Mouse (Mus musculus): Measurements from ENCODE around the gene Ldb1. TPM values are rescaled to one million over a fixed set of nuclear protein-coding genes. Genes with fewer than 3 reads are reported as not detected.
A peak's percentile ranks its signal among the peaks of the same experiment; 100 is the strongest.

Gene Ldb1
- polyA plus RNA-seq, 1 experiment from 2014 or later, result 70.7 TPM

GRCm38 (mm10) chr19:46047426-46047825, 2.4 kb upstream of the Ldb1 start:
- Histone ChIP-seq H3K4me3 (ENCODE audit: low read length) (no peak overlapping the region), H3K27ac (ENCODE audit: low read length) (no peak overlapping the region)
- 64% methylated on average over 2 of the region's 2 CpGs for WGBS

DNA sequence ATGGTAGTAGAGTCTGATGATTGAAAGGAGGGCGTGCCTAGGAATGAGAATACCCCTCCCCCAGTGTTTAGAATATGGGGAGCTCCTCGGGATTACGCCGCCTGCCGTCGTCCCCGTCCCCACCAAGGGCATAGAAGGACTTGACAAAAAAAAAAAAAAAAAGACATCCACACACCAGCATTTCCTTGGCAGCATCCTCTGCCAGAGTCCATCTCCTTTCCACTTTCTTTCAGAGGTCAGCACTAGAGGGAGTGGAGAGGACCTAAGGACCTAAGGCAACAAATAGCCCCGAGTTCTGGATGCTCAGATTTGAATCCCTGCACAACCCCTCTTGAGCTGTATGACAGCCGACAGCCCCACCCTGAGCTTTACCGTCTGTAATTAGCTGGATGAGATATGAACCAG, 1.6 kb upstream of the Ldb1 start:
- Histone ChIP-seq H3K36me3 (ENCODE audit: control insufficient read depth, insufficient read depth, low read length) (no peaks in the 10 kb centered on the region), H3K9ac (ENCODE audit: low read length) (no peak overlapping the region), H3K27ac (ENCODE audit: low read length) (peak overlapping the region; percentile 99), H3K4me1 (replicated peaks; ENCODE audit: control insufficient read depth, insufficient read depth, low read length) (peaks cover 28% of the 10 kb centered on the region), H3K9me3 (ENCODE audit: control insufficient read depth, low read length) (no peaks in the 10 kb centered on the region), H3K27me3 (ENCODE audit: control insufficient read depth, insufficient read depth, low read depth, low read length) (no peaks in the 10 kb centered on the region), H3K4me3 (ENCODE audit: low read length) (peak overlapping the region; percentile 79), H3K4me2 (ENCODE audit: low read depth, low read length) (peak overlapping the region; percentile 84)
- WGBS, result 4% methylated on average over 10 of the region's 10 CpGs
- ATAC-seq (ENCODE audit: low read depth), result no peak

More at GRCm38 (mm10) chr19:46047426-46047825, 2.4 kb upstream of the Ldb1 start:
- no peak for ATAC-seq (ENCODE audit: low read depth)
- Histone ChIP-seq H3K27me3 (ENCODE audit: control insufficient read depth, insufficient read depth, low read depth, low read length) (no peaks in the 10 kb centered on the region), H3K9me3 (ENCODE audit: control insufficient read depth, low read length) (no peaks in the 10 kb centered on the region), H3K9ac (ENCODE audit: low read length) (no peak overlapping the region), H3K36me3 (ENCODE audit: control insufficient read depth, insufficient read depth, low read length) (no peaks in the 10 kb centered on the region), H3K4me2 (ENCODE audit: low read depth, low read length) (no peak overlapping the region), H3K4me1 (replicated peaks; ENCODE audit: control insufficient read depth, insufficient read depth, low read length) (peaks cover 20% of the 10 kb centered on the region)

DNA sequence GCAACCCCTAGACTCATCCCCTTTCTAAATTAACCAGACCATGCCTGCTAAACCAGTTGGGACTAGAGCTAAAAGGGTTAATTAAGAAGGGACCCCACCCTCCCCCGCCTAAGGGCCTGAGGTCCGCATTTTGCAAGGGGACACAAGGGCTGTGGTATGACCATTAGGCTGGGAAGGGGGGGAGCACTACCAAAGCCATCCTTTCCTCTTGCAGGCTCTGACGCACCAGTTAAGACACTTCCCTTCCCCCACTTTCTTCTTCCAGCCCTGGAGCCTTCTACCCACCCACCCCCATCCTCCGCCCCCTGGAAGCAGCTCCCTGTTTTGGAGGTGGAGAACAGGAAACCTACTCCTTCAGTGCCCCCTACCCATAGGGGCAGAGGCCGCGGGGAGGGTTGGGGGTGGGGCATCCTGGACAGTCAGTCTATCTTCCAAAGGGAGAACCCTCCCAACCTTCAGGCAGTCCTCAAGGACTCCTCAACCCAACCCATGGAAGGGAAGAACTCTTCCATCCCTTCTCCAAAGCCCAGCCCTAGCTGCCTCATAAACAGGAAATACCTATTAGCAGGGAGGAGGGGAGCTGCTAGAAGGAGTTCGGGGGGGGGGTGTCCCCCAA, 790 bp upstream of the Ldb1 start:
- Histone ChIP-seq H3K9ac (ENCODE audit: low read length) (peak overlapping the region; percentile 96), H3K27ac (ENCODE audit: low read length) (peak overlapping the region; percentile 99), H3K36me3 (ENCODE audit: control insufficient read depth, insufficient read depth, low read length) (no peaks in the 10 kb centered on the region), H3K27me3 (ENCODE audit: control insufficient read depth, insufficient read depth, low read depth, low read length) (no peaks in the 10 kb centered on the region), H3K4me3 (ENCODE audit: low read length) (peak overlapping the region; percentile 79), H3K4me2 (ENCODE audit: low read depth, low read length) (peak overlapping the region; percentile 84), H3K9me3 (ENCODE audit: control insufficient read depth, low read length) (no peaks in the 10 kb centered on the region), H3K4me1 (replicated peaks; ENCODE audit: control insufficient read depth, insufficient read depth, low read length) (peaks cover 37% of the 10 kb centered on the region)
- peak; percentile 71 for ATAC-seq (ENCODE audit: low read depth)
- 3% methylated on average over 7 of the region's 7 CpGs for WGBS

DNA sequence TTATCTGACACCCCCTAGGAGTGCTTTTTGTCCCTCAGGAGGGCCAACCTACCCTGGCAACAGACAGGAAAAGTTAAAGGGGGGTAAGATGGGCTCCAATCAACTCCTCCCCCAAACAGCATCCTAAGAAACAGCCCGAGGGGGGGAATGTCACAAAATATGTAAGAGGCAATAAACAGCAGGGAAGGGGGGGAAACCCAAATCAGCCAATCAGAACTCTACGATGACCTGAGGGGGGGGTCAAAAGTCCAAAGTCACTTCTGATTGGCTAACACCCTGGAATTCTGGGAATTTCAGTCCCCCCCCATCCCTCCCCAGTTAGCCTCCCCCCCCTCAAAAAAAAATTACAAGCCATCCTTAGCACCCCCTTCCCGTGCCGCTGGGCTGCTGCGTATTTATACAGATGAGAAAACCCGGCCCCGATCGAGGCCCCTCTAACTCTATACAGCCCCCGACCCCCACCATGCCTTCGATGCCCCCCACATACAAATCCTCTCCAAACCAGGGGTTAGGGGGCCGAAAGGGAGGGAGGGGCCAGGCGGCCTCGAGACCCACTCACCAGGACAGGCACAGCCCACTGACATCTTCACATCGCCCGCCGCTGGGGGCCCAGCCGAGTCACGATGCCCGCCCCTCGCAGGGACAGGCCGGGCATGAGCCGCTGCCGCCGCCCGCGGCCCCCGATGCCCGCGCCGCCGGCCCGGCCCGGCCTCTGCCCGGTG, 582 bp downstream of the Ldb1 start, which contains the start of gene Pprc1:
Gene Pprc1, plus strand, starts transcription at position 616 of the 722 bp plus-strand sequence.
- H3K9me3 ChIP-seq (ENCODE audit: control insufficient read depth, low read length), result no peaks in the 10 kb centered on the region
- no peaks in the 10 kb centered on the region for H3K27me3 ChIP-seq (ENCODE audit: control insufficient read depth, insufficient read depth, low read depth, low read length)
- no peak; the same call in 1 of the 2 replicates for ATAC-seq (ENCODE audit: low read depth)
- peaks cover 49% of the 10 kb centered on the region for H3K4me1 ChIP-seq (replicated peaks; ENCODE audit: control insufficient read depth, insufficient read depth, low read length)
- no peaks in the 10 kb centered on the region for H3K36me3 ChIP-seq (ENCODE audit: control insufficient read depth, insufficient read depth, low read length)
- peak within 1 kb of the TSS; percentile 79 for H3K4me3 ChIP-seq (ENCODE audit: low read length)
- under 1% methylated on average over 25 of the region's 34 CpGs for WGBS
- H3K9ac ChIP-seq (ENCODE audit: low read length), result peak within 1 kb of the TSS; percentile 96
- peak within 1 kb of the TSS; percentile 84 for H3K4me2 ChIP-seq (ENCODE audit: low read depth, low read length)
- H3K27ac ChIP-seq (ENCODE audit: low read length), result peak within 1 kb of the TSS; percentile 99

- Histone ChIP-seq H3K4me2 (ENCODE audit: low read depth, low read length) (peak overlapping the region; percentile 84), H3K27ac (ENCODE audit: low read length) (peak overlapping the region; percentile 99), H3K36me3 (ENCODE audit: control insufficient read depth, insufficient read depth, low read length) (no peaks in the 10 kb centered on the region), H3K4me1 (replicated peaks; ENCODE audit: control insufficient read depth, insufficient read depth, low read length) (peaks cover 49% of the 10 kb centered on the region), H3K4me3 (ENCODE audit: low read length) (peak overlapping the region; percentile 79), H3K9ac (ENCODE audit: low read length) (peak overlapping the region; percentile 96), H3K27me3 (ENCODE audit: control insufficient read depth, insufficient read depth, low read depth, low read length) (no peaks in the 10 kb centered on the region), H3K9me3 (ENCODE audit: control insufficient read depth, low read length) (no peaks in the 10 kb centered on the region)
- ATAC-seq (ENCODE audit: low read depth), result no peak
- 38% methylated on average over 7 of the region's 7 CpGs for WGBS
Observed at GRCm38 (mm10) chr19:46043380-46043779, 1.6 kb downstream of the Ldb1 start.

DNA sequence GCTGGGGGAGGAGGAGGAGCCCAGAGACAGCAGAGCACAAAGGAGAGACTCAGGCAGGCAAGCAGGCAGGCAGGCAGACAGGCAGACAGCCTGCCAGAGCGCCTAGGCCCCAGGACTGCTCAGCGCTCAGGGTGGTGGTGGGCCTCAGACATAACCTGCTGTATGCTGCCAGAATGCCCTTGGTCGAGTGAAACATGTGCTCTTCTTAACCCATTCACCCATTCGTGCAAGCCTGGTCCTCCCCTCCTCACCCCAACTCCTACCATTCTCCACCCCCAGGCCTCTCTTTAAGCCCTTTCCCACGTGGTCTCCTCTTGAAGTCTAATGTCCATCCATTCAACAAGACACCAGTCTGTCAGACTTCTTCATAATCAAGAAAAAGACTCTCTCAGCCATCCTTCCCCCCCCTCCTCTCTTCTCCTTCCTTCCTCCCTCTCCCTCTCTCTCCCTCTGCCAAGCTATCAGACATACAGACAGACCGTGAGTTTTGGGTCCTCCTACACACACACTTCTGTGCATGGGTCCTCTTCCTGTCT, 2.5 kb downstream of the Ldb1 start:
- ATAC-seq (ENCODE audit: low read depth), result no peak
- WGBS, result 3% methylated on average over 6 of the region's 6 CpGs
- Histone ChIP-seq H3K27me3 (ENCODE audit: control insufficient read depth, insufficient read depth, low read depth, low read length) (no peaks in the 10 kb centered on the region), H3K4me2 (ENCODE audit: low read depth, low read length) (peak overlapping the region; percentile 84), H3K4me3 (ENCODE audit: low read length) (peak overlapping the region; percentile 79), H3K27ac (ENCODE audit: low read length) (peak overlapping the region; percentile 99), H3K36me3 (ENCODE audit: control insufficient read depth, insufficient read depth, low read length) (no peaks in the 10 kb centered on the region), H3K9me3 (ENCODE audit: control insufficient read depth, low read length) (no peaks in the 10 kb centered on the region), H3K4me1 (replicated peaks; ENCODE audit: control insufficient read depth, insufficient read depth, low read length) (peaks cover 54% of the 10 kb centered on the region), H3K9ac (ENCODE audit: low read length) (peak overlapping the region; percentile 66)

- Histone ChIP-seq H3K9me3 (ENCODE audit: control insufficient read depth, low read length) (no peaks in the 10 kb centered on the region), H3K36me3 (ENCODE audit: control insufficient read depth, insufficient read depth, low read length) (no peaks in the 10 kb centered on the region), H3K27ac (ENCODE audit: low read length) (peak overlapping the region; percentile 99), H3K4me3 (ENCODE audit: low read length) (peak overlapping the region; percentile 79), H3K27me3 (ENCODE audit: control insufficient read depth, insufficient read depth, low read depth, low read length) (no peaks in the 10 kb centered on the region), H3K9ac (ENCODE audit: low read length) (peak overlapping the region; percentile 66), H3K4me2 (ENCODE audit: low read depth, low read length) (peak overlapping the region; percentile 84), H3K4me1 (replicated peaks; ENCODE audit: control insufficient read depth, insufficient read depth, low read length) (peaks cover 59% of the 10 kb centered on the region)
- 1% methylated on average over 14 of the region's 14 CpGs for WGBS
- peak; percentile 6 for ATAC-seq (ENCODE audit: low read depth)
Observed at GRCm38 (mm10) chr19:46041933-46042475, 3.0 kb downstream of the Ldb1 start.

GRCm38 (mm10) chr19:46041299-46041932, 3.6 kb downstream of the Ldb1 start:
- peak overlapping the region; percentile 79 for H3K4me3 ChIP-seq (ENCODE audit: low read length)

More at GRCm38 (mm10) chr19:46041299-46041932, 3.6 kb downstream of the Ldb1 start:
- Histone ChIP-seq H3K4me1 (replicated peaks; ENCODE audit: control insufficient read depth, insufficient read depth, low read length) (peaks cover 58% of the 10 kb centered on the region), H3K36me3 (ENCODE audit: control insufficient read depth, insufficient read depth, low read length) (no peaks in the 10 kb centered on the region), H3K4me2 (ENCODE audit: low read depth, low read length) (peak overlapping the region; percentile 84), H3K27ac (ENCODE audit: low read length) (peak overlapping the region; percentile 99), H3K27me3 (ENCODE audit: control insufficient read depth, insufficient read depth, low read depth, low read length) (no peaks in the 10 kb centered on the region), H3K9ac (ENCODE audit: low read length) (peak overlapping the region; percentile 66), H3K9me3 (ENCODE audit: control insufficient read depth, low read length) (no peaks in the 10 kb centered on the region)
- 6% methylated on average over 7 of the region's 7 CpGs for WGBS
- ATAC-seq (ENCODE audit: low read depth), result no peak

Measured in lung, embryonic 16.5 days (tissue).